Mouse (Mus musculus) intestine, embryonic 16.5 days (tissue): ENCODE data around the gene Rpl7l1. TPM values are rescaled to one million over a fixed set of nuclear protein-coding genes. Genes with fewer than 3 reads are reported as not detected.

Experiments used
- ATAC-seq: fragments of 200-750 bp; cut with Nextera tagmentation; 2 replicates; pipeline ENCODE4 v1.8.0; 2017; ENCODE audit warnings: moderate TSS enrichment, moderate library complexity
- H3K27ac ChIP-seq: fragments of 300-500 bp; sonication (generic); 2 replicates; pipeline ENCODE4 v1.5.1; 2014; ENCODE audit warnings: mild to moderate bottlenecking, low read length
- H3K27me3 ChIP-seq: fragments of 300-500 bp; sonication (generic); replicated peaks from 2 replicates; pipeline ENCODE4 v1.6.1; 2014; ENCODE audit warnings: low read length, control low read depth, mixed read lengths; ENCODE audit not compliant: control insufficient read depth, insufficient read depth
- H3K36me3 ChIP-seq: fragments of 300-500 bp; sonication (generic); 2 replicates; pipeline ENCODE4 v1.6.1; 2014; ENCODE audit warnings: low read length, control low read depth; ENCODE audit not compliant: control insufficient read depth, insufficient read depth
- H3K4me1 ChIP-seq: fragments of 300-500 bp; sonication (generic); 2 replicates; pipeline ENCODE4 v1.6.1; 2014; ENCODE audit warnings: low read length, control low read depth, mixed read lengths; ENCODE audit not compliant: control insufficient read depth, insufficient read depth
- H3K4me2 ChIP-seq: fragments of 300-500 bp; sonication (generic); 2 replicates; pipeline ENCODE4 v1.6.1; 2014; ENCODE audit warnings: low read depth, low read length, control low read depth
- H3K4me3 ChIP-seq: fragments of 300-500 bp; sonication (generic); 2 replicates; pipeline ENCODE4 v1.5.1; 2014; ENCODE audit warnings: mild to moderate bottlenecking, low read length
- H3K9ac ChIP-seq: fragments of 300-500 bp; sonication (generic); 2 replicates; pipeline ENCODE4 v1.6.1; 2014; ENCODE audit warnings: low read depth, low read length
- H3K9me3 ChIP-seq: fragments of 300-500 bp; sonication (generic); 2 replicates; pipeline ENCODE4 v1.6.1; 2016; ENCODE audit warnings: low read length, control low read depth; ENCODE audit not compliant: control insufficient read depth
- WGBS: fragments of 180-500 bp; shearing (Covaris S2); extraction: QIAGEN DNeasy Blood & Tissue Kit; methylation state at CpG from one replicate; pipeline ENCODE4 v1.1.7; 2014; 5-methylcytosine and 5-hydroxymethylcytosine counted together
- polyA plus RNA-seq: library from polyadenylated mRNA; unstranded; fragments of >200 nt; fragmentation: Nextera tagmentation; extraction: Ambion mirVana; gene quantifications from 2 replicates; pipeline ENCODE4 v1.2.1, GENCODE M21; 2015

Gene Rpl7l1
- polyA plus RNA-seq = 142 and 153 TPM in 2 replicates

- Histone ChIP-seq H3K27ac (peak within 1 kb of the TSS; percentile 87), H3K4me1 (peaks cover 2% of the 10 kb centered on the region; the same call in 1 of the 2 replicates), H3K27me3 (no peaks in the 10 kb centered on the region), H3K9ac (peak within 1 kb of the TSS; percentile 81), H3K4me3 (peak within 1 kb of the TSS; percentile 70), H3K9me3 (no peaks in the 10 kb centered on the region), H3K4me2 (peak within 1 kb of the TSS; percentile 55), H3K36me3 (peaks cover 20% of the 10 kb centered on the region)
- peak; percentile 97 for ATAC-seq
- WGBS = under 1% methylated on average over 44 of the region's 44 CpGs
Observed at GRCm38 (mm10) chr17:46782341-46783221, at the start of gene Rpl7l1. Rpl7l1 (minus strand) TSS chr17:46782672.

DNA sequence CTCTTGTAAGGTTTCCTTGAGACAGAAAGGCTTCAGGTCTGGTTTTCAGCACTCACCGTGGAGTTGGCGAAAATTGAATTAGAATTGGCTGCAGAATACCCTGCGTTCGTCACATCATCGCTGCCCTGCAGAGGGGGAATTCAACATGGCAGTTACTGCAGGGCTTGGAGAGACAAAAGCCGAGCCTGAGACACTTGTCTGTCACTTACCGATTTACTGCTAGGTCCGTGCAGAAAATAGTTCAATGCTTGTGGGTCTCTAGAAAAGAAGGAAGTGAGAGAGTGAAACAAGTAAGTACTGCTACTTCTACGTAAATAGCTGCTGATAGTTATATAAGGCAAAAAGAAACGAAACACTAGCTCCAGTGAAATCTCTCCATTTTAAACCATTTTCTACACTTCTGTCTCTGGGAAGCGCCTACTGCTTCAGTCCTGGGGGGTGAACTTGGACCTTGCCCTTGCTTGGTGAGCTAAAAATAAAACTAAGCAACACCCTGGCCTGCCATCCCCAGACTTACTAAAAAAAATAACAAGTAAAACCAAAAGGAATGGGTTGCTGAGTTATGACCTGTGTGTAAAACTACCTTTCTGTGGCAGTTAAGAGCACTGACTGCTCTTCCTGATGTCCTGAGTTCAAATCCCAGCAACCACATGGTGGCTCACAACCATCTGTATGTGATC lies 47.5 kb upstream of the Rpl7l1 start:
- Histone ChIP-seq H3K4me2 (no peak overlapping the region), H3K36me3 (peaks cover 18% of the 10 kb centered on the region), H3K27ac (no peak overlapping the region), H3K4me1 (no peaks in the 10 kb centered on the region), H3K9ac (no peak overlapping the region), H3K27me3 (no peaks in the 10 kb centered on the region), H3K4me3 (no peak overlapping the region), H3K9me3 (no peaks in the 10 kb centered on the region)
- 88% methylated on average over 11 of the region's 11 CpGs for WGBS
- ATAC-seq = no peak

- H3K27ac ChIP-seq = no peak overlapping the region
- peaks cover 27% of the 10 kb centered on the region for H3K36me3 ChIP-seq
- no peak overlapping the region for H3K4me2 ChIP-seq
- no peaks in the 10 kb centered on the region for H3K4me1 ChIP-seq
- no peak overlapping the region for H3K4me3 ChIP-seq
- no peak for ATAC-seq
- WGBS = 87% methylated on average over 3 of the region's 3 CpGs
- H3K9me3 ChIP-seq = no peaks in the 10 kb centered on the region
- H3K27me3 ChIP-seq = no peaks in the 10 kb centered on the region
- no peak overlapping the region for H3K9ac ChIP-seq
Observed at GRCm38 (mm10) chr17:46828935-46829334, 46.5 kb upstream of the Rpl7l1 start.

- no peak overlapping the region for H3K9ac ChIP-seq
- no peaks in the 10 kb centered on the region for H3K9me3 ChIP-seq
- peaks cover 21% of the 10 kb centered on the region for H3K36me3 ChIP-seq
- no peak for ATAC-seq
- H3K27ac ChIP-seq = no peak overlapping the region
- no peaks in the 10 kb centered on the region for H3K4me1 ChIP-seq
- H3K27me3 ChIP-seq = no peaks in the 10 kb centered on the region
- H3K4me2 ChIP-seq = no peak overlapping the region
- H3K4me3 ChIP-seq = no peak overlapping the region
- 95% methylated on average over 8 of the region's 8 CpGs for WGBS
Observed at GRCm38 (mm10) chr17:46823091-46823490, 40.6 kb upstream of the Rpl7l1 start.

DNA sequence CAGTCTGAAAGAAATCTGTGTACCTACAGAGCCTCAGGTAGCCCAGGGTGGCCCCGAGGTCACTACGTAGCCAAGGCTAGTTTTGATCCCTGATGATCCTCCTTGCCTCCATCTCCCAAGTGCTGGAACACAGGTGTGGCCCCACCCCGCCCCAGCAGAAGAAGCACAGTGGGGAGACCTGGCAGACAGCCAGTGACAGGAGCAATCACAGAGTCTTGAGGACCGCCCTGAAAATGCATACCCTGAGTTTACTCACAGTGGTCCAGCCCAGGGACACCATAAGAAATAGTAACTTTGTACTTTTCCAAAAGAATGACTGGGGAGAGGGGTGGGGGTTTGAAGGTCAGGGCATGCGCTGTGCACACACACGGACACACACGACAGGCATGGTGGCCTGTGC lies 38.2 kb upstream of the Rpl7l1 start:
- Histone ChIP-seq H3K27ac (no peak overlapping the region), H3K4me2 (no peak overlapping the region), H3K9me3 (no peaks in the 10 kb centered on the region), H3K27me3 (no peaks in the 10 kb centered on the region), H3K4me1 (no peaks in the 10 kb centered on the region), H3K36me3 (peaks cover 20% of the 10 kb centered on the region), H3K4me3 (no peak overlapping the region), H3K9ac (no peak overlapping the region)
- ATAC-seq = no peak
- 90% methylated on average over 7 of the region's 7 CpGs for WGBS

DNA sequence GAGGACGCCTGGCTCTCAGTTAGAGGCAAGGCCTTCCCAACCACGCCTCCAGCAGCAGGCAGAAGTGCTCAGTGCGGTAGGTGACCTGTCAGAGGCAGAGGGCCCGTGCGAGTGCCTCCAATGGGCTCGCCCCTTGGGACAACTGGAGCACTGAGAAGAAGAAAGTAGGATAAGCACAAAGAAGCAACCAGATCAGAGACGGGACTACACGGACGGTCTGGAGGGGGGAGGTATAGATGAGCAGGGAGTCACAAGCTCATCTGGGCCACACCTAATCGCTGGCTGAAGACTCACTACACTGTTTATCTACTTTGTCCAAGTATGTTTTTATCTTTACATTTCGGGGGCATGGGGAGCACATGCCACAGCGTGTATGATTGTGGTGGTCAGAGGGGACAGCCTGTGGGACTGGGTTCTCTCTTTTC lies 35.3 kb upstream of the Rpl7l1 start:
- WGBS = 92% methylated on average over 12 of the region's 12 CpGs
- peak; percentile 26; the same call in 1 of the 2 replicates for ATAC-seq
- no peak overlapping the region for H3K4me2 ChIP-seq
- no peak overlapping the region for H3K9ac ChIP-seq
- no peaks in the 10 kb centered on the region for H3K4me1 ChIP-seq
- no peak overlapping the region for H3K4me3 ChIP-seq
- H3K36me3 ChIP-seq = peaks cover 8% of the 10 kb centered on the region; the same call in 1 of the 2 replicates
- no peak overlapping the region for H3K27ac ChIP-seq
- no peaks in the 10 kb centered on the region for H3K27me3 ChIP-seq
- no peaks in the 10 kb centered on the region for H3K9me3 ChIP-seq

- no peak overlapping the region for H3K9ac ChIP-seq
- H3K9me3 ChIP-seq = no peaks in the 10 kb centered on the region
- no peak overlapping the region for H3K4me3 ChIP-seq
- H3K36me3 ChIP-seq = peaks cover 5% of the 10 kb centered on the region; the same call in 1 of the 2 replicates
- H3K4me2 ChIP-seq = no peak overlapping the region
- no peaks in the 10 kb centered on the region for H3K27me3 ChIP-seq
- no peak for ATAC-seq
- no peak overlapping the region for H3K27ac ChIP-seq
- no peaks in the 10 kb centered on the region for H3K4me1 ChIP-seq
- WGBS = 80% methylated on average over 13 of the region's 13 CpGs
Observed at GRCm38 (mm10) chr17:46816306-46816705, 33.8 kb upstream of the Rpl7l1 start.

GRCm38 (mm10) chr17:46814497-46814896 lies 32.0 kb upstream of the Rpl7l1 start:
- 94% methylated on average over 6 of the region's 6 CpGs for WGBS
- no peak overlapping the region for H3K27ac ChIP-seq
- H3K4me1 ChIP-seq = no peaks in the 10 kb centered on the region
- H3K36me3 ChIP-seq = peaks cover 5% of the 10 kb centered on the region; the same call in 1 of the 2 replicates
- no peak for ATAC-seq
- no peak overlapping the region for H3K4me3 ChIP-seq
- no peak overlapping the region for H3K9ac ChIP-seq
- no peaks in the 10 kb centered on the region for H3K9me3 ChIP-seq
- H3K4me2 ChIP-seq = no peak overlapping the region
- no peaks in the 10 kb centered on the region for H3K27me3 ChIP-seq

DNA sequence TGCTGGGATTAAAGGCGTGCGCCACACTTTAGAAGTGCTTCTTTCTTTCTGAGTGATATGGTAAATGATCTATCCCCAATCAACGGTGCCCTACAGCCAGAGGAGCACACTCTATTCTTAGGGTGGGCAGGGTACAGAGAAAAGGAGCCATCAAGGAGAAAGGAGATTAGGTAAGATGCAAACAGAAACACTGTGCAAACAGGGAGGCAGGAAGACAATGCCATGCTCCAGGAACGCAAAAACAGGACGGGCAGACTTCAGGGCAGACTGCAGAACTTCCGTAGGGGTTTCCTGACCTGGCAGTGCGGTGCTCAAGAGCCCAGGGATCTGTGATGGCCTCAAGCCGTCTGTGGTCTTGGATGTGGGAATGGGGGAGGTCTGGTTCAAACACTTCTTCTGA lies 31.2 kb upstream of the Rpl7l1 start:
- Histone ChIP-seq H3K27me3 (no peaks in the 10 kb centered on the region), H3K4me2 (no peak overlapping the region), H3K27ac (no peak overlapping the region), H3K4me3 (no peak overlapping the region), H3K4me1 (no peaks in the 10 kb centered on the region), H3K9ac (no peak overlapping the region), H3K36me3 (peaks cover 5% of the 10 kb centered on the region; the same call in 1 of the 2 replicates), H3K9me3 (no peaks in the 10 kb centered on the region)
- no peak for ATAC-seq
- 70% methylated on average over 8 of the region's 8 CpGs for WGBS
